8 mouse cellular contexts compared by ENCODE assay signal in genomic region chr7:19004631-19005079, GRCm38 (mm10). TPM values are rescaled to one million over a fixed set of nuclear protein-coding genes. Genes with fewer than 3 reads are reported as not detected.
DNase-seq lines count a peak whose midpoint lies in the region; ATAC-seq and TF ChIP-seq lines count a peak whose summit lies in the region.

No protein-coding gene starts in this region.

- no peaks in the 10 kb centered on the region for H3K9me3 ChIP-seq in embryonic facial prominence, embryonic 15.5 days (replicated peaks)
- no peaks in the 10 kb centered on the region for H3K9me3 ChIP-seq in hindbrain, embryonic 16.5 days (ENCODE audit: control insufficient read depth, low read length)
- no peaks in the 10 kb centered on the region for H3K9me3 ChIP-seq in midbrain, embryonic 16.5 days (replicated peaks; ENCODE audit: control insufficient read depth, low read length, poor library complexity, severe bottlenecking)

- H3K36me3 ChIP-seq in embryonic facial prominence, embryonic 15.5 days = peaks cover 22% of the 10 kb centered on the region
- H3K36me3 ChIP-seq in hindbrain, embryonic 16.5 days (ENCODE audit: control insufficient read depth, insufficient read depth, low read length) = peaks cover 20% of the 10 kb centered on the region
- peaks cover 9% of the 10 kb centered on the region; the same call in 1 of the 2 replicates for H3K36me3 ChIP-seq in midbrain, embryonic 16.5 days (ENCODE audit: control insufficient read depth, insufficient read depth, low read length)

- no peak for ATAC-seq in embryonic facial prominence, embryonic 15.5 days (ENCODE audit: insufficient number of reproducible peaks, low FRiP score, low TSS enrichment, low read depth)
- peak; percentile 2 for ATAC-seq in hindbrain, embryonic 16.5 days
- ATAC-seq in midbrain, embryonic 16.5 days = peak; percentile 8; the same call in 1 of the 2 replicates
- ATAC-seq in megakaryocyte-erythroid progenitor cell, adult 5-6 weeks (replicated peaks; ENCODE audit: low FRiP score, low TSS enrichment, poor library complexity, severe bottlenecking) = no peak

- peak overlapping the region; percentile 97 for H3K4me2 ChIP-seq in embryonic facial prominence, embryonic 15.5 days (replicated peaks)
- peak overlapping the region; percentile 87 for H3K4me2 ChIP-seq in hindbrain, embryonic 16.5 days (ENCODE audit: low read length)
- peak overlapping the region; percentile 93 for H3K4me2 ChIP-seq in midbrain, embryonic 16.5 days (ENCODE audit: low read length)

- H3K9ac ChIP-seq in embryonic facial prominence, embryonic 15.5 days = peak overlapping the region; percentile 79
- H3K9ac ChIP-seq in hindbrain, embryonic 16.5 days (ENCODE audit: low read depth, low read length) = peak overlapping the region; percentile 87
- peak overlapping the region; percentile 88 for H3K9ac ChIP-seq in midbrain, embryonic 16.5 days (ENCODE audit: low read depth, low read length)

- H3K4me3 ChIP-seq in lung, adult 2 months (replicated peaks; ENCODE audit: extremely low read depth, low read depth, low read length) = peak overlapping the region; percentile 97
- H3K4me3 ChIP-seq in embryonic facial prominence, embryonic 15.5 days (replicated peaks) = peak overlapping the region; percentile 68
- H3K4me3 ChIP-seq in hindbrain, embryonic 16.5 days (ENCODE audit: low read length) = peak overlapping the region; percentile 76
- H3K4me3 ChIP-seq in midbrain, embryonic 16.5 days (ENCODE audit: low read depth, low read length) = peak overlapping the region; percentile 79

- no peak for DNase-seq in lung, adult 2 months
- no peak for DNase-seq in lung, adult 18-20 months
- DNase-seq in ZHBTc4 (ENCODE audit: low read depth, low spot score) = peak; percentile 33
- DNase-seq in urinary bladder, postnatal 4 days (ENCODE audit: low spot score in 2 of 2) = no peak

- no peaks in the 10 kb centered on the region for H3K27me3 ChIP-seq in embryonic facial prominence, embryonic 15.5 days
- H3K27me3 ChIP-seq in hindbrain, embryonic 16.5 days (replicated peaks; ENCODE audit: control insufficient read depth, insufficient read depth, low read length) = no peaks in the 10 kb centered on the region
- H3K27me3 ChIP-seq in midbrain, embryonic 16.5 days (ENCODE audit: control insufficient read depth, insufficient read depth, low read depth, low read length) = no peaks in the 10 kb centered on the region

- TF ChIP-seq CTCF in lung, adult 2 months (IDR thresholded peaks at IDR 0.05; ENCODE audit: insufficient read depth, low read length) = no peak

- TF ChIP-seq POLR2A in lung, adult 2 months (IDR thresholded peaks at IDR 0.05; ENCODE audit: borderline replicate concordance, extremely low read depth, low read depth, low read length) = no peak

- WGBS in lung, adult 2 months = 10% methylated on average over 34 of the region's 34 CpGs
- under 1% methylated on average over 34 of the region's 34 CpGs for WGBS in embryonic facial prominence, embryonic 15.5 days
- 4% methylated on average over 31 of the region's 34 CpGs for WGBS in hindbrain, embryonic 16.5 days
- 3% methylated on average over 34 of the region's 34 CpGs for WGBS in midbrain, embryonic 16.5 days

- peak overlapping the region; percentile 95 for H3K27ac ChIP-seq in embryonic facial prominence, embryonic 15.5 days (replicated peaks)
- H3K27ac ChIP-seq in hindbrain, embryonic 16.5 days (ENCODE audit: low read depth, low read length) = peak overlapping the region; percentile 95
- peak overlapping the region; percentile 92 for H3K27ac ChIP-seq in midbrain, embryonic 16.5 days (ENCODE audit: low read length)

- H3K4me1 ChIP-seq in lung, adult 2 months (ENCODE audit: control insufficient read depth, insufficient read depth, low read length) = peaks cover 15% of the 10 kb centered on the region
- H3K4me1 ChIP-seq in embryonic facial prominence, embryonic 15.5 days = peaks cover 67% of the 10 kb centered on the region
- peaks cover 34% of the 10 kb centered on the region for H3K4me1 ChIP-seq in hindbrain, embryonic 16.5 days (ENCODE audit: control insufficient read depth, insufficient read depth, low read depth, low read length)
- peaks cover 31% of the 10 kb centered on the region for H3K4me1 ChIP-seq in midbrain, embryonic 16.5 days (ENCODE audit: control insufficient read depth, insufficient read depth, low read length)

RNA-seq across cellular contexts. Expression of gene Irf2bp1, which starts 0.8 kb away (rescaled TPM):
- 34.7 and 39.9 TPM in 2 replicates for polyA plus RNA-seq in lung, adult 2 months (2012; rRNA removed)
- polyA plus RNA-seq in embryonic facial prominence, embryonic 15.5 days (2015; fragmentation: Nextera tagmentation; extraction: Ambion mirVana) = 31.1 and 32.2 TPM in 2 replicates
- polyA plus RNA-seq in hindbrain, embryonic 16.5 days (2015; fragmentation: Nextera tagmentation; extraction: Ambion mirVana) = 26.8 and 27.3 TPM in 2 replicates
- polyA plus RNA-seq in midbrain, embryonic 16.5 days (2015; fragmentation: Nextera tagmentation; extraction: Ambion mirVana) = 26.0 and 26.7 TPM in 2 replicates
- total RNA-seq in megakaryocyte-erythroid progenitor cell, adult 5-6 weeks (2014; fragmentation: Nextera tagmentation) = 23.8 TPM in 2 replicates
- total RNA-seq in megakaryocyte-erythroid progenitor cell, adult 5-6 weeks (2017) = 12.3 and 12.7 TPM in 2 replicates

RNA-seq across cellular contexts. Expression of gene Mypop, which starts 13.6 kb away (rescaled TPM):
- polyA plus RNA-seq in lung, adult 2 months (2012; rRNA removed) = 7.2 and 10.2 TPM in 2 replicates
- 5.9 and 6.3 TPM in 2 replicates for polyA plus RNA-seq in embryonic facial prominence, embryonic 15.5 days (2015; fragmentation: Nextera tagmentation; extraction: Ambion mirVana)
- polyA plus RNA-seq in hindbrain, embryonic 16.5 days (2015; fragmentation: Nextera tagmentation; extraction: Ambion mirVana) = 5.8 and 6.3 TPM in 2 replicates
- polyA plus RNA-seq in midbrain, embryonic 16.5 days (2015; fragmentation: Nextera tagmentation; extraction: Ambion mirVana) = 3.9 and 5.1 TPM in 2 replicates
- total RNA-seq in megakaryocyte-erythroid progenitor cell, adult 5-6 weeks (2014; fragmentation: Nextera tagmentation) = not detected in 2 replicates
- total RNA-seq in megakaryocyte-erythroid progenitor cell, adult 5-6 weeks (2017) = 0.23 and 2.0 TPM in 2 replicates

RNA-seq across cellular contexts. Expression of gene Nanos2, which starts 17.5 kb away (rescaled TPM):
- 0.07 and 0.09 TPM in 2 replicates for polyA plus RNA-seq in lung, adult 2 months (2012; rRNA removed)
- polyA plus RNA-seq in embryonic facial prominence, embryonic 15.5 days (2015; fragmentation: Nextera tagmentation; extraction: Ambion mirVana) = not detected in 2 replicates
- 0.65 and 0.85 TPM in 2 replicates for polyA plus RNA-seq in hindbrain, embryonic 16.5 days (2015; fragmentation: Nextera tagmentation; extraction: Ambion mirVana)
- polyA plus RNA-seq in midbrain, embryonic 16.5 days (2015; fragmentation: Nextera tagmentation; extraction: Ambion mirVana) = 0.52 and 0.79 TPM in 2 replicates
- total RNA-seq in megakaryocyte-erythroid progenitor cell, adult 5-6 weeks (2014; fragmentation: Nextera tagmentation) = not detected in 2 replicates
- not detected in 2 replicates for total RNA-seq in megakaryocyte-erythroid progenitor cell, adult 5-6 weeks (2017)

RNA-seq across cellular contexts. Expression of gene Foxa3, which starts 18.7 kb away (rescaled TPM):
- 0.39 and 0.60 TPM in 2 replicates for polyA plus RNA-seq in lung, adult 2 months (2012; rRNA removed)
- 0.58 and 1.3 TPM in 2 replicates for polyA plus RNA-seq in embryonic facial prominence, embryonic 15.5 days (2015; fragmentation: Nextera tagmentation; extraction: Ambion mirVana)
- not detected in 2 replicates for polyA plus RNA-seq in hindbrain, embryonic 16.5 days (2015; fragmentation: Nextera tagmentation; extraction: Ambion mirVana)
- polyA plus RNA-seq in midbrain, embryonic 16.5 days (2015; fragmentation: Nextera tagmentation; extraction: Ambion mirVana) = not detected in 2 replicates
- total RNA-seq in megakaryocyte-erythroid progenitor cell, adult 5-6 weeks (2014; fragmentation: Nextera tagmentation) = not detected in 2 replicates
- not detected in 2 replicates for total RNA-seq in megakaryocyte-erythroid progenitor cell, adult 5-6 weeks (2017)

RNA-seq across cellular contexts. Expression of gene Sympk, which starts 19.5 kb away (rescaled TPM):
- 69.3 and 76.1 TPM in 2 replicates for polyA plus RNA-seq in lung, adult 2 months (2012; rRNA removed)
- polyA plus RNA-seq in embryonic facial prominence, embryonic 15.5 days (2015; fragmentation: Nextera tagmentation; extraction: Ambion mirVana) = 35.3 and 36.8 TPM in 2 replicates
- 24.1 and 27.5 TPM in 2 replicates for polyA plus RNA-seq in hindbrain, embryonic 16.5 days (2015; fragmentation: Nextera tagmentation; extraction: Ambion mirVana)
- 25.6 and 28.7 TPM in 2 replicates for polyA plus RNA-seq in midbrain, embryonic 16.5 days (2015; fragmentation: Nextera tagmentation; extraction: Ambion mirVana)
- 73.9 and 91.0 TPM in 2 replicates for total RNA-seq in megakaryocyte-erythroid progenitor cell, adult 5-6 weeks (2014; fragmentation: Nextera tagmentation)
- 35.3 and 52.2 TPM in 2 replicates for total RNA-seq in megakaryocyte-erythroid progenitor cell, adult 5-6 weeks (2017)

Comparison
In these comparisons a context has a peak if more than half of its experiments do, and no peak if none do; other contexts are left out.
1. ATAC-seq: peak in hindbrain, embryonic 16.5 days (single experiment) and midbrain, embryonic 16.5 days (single experiment); none in embryonic facial prominence, embryonic 15.5 days (single experiment) and megakaryocyte-erythroid progenitor cell, adult 5-6 weeks (single experiment).
2. Peak in every context shown above with its lines, with median percentiles within 50 percentile points of each other: H3K4me3 ChIP-seq, H3K27ac ChIP-seq, H3K4me2 ChIP-seq and H3K9ac ChIP-seq.